Mouse (Mus musculus) 3134 (cell line): ENCODE data around the gene Nphs2.

ENCODE experiments used
- DNase-seq: peaks from one replicate; pipeline ENCODE4 v3.0.0-alpha.2; 2011; ENCODE audit warnings: low spot score; ENCODE audit not compliant: insufficient read length; ENCODE audit errors: extremely low read depth

Gene Nphs2

DNA sequence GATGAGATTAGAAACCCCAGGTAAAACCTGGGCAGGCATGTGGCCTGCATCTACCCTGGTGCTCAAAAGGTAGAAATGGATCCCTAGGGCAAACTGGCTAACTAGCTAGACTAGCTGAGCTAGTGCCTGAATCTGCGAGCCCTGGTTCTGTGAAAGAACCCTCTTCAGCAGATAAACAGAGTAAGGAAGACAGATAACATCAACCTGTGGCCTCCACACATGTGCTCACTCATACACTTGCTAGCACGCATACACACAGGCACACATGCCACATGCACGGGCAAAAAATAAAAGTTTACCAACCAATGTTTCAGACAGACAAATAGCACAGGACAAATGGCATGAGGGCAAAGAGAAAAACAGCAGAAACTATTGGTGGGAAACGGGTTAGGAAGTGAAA is 39.9 kb downstream of the Nphs2 start:
- no peak for DNase-seq

DNA sequence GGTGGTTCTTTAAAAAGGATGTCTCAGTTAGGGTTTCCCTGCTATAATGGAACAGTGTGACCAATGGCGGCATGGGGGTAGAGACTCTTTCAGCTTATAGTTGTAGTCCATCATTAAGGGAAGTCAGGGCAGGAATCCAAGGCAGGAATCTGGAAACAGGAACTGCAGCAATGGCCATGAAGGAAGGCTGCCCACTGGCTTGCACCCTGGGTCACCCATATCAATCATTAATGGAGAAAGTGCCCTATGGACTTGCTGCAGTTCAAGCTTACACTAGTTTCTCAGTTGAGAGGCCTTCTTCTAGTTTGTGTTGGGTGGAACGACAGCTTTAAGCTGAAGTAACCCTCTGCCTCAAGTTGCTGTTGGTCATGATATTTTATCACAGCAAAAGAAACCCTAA is 41.9 kb downstream of the Nphs2 start:
- no peak for DNase-seq

DNA sequence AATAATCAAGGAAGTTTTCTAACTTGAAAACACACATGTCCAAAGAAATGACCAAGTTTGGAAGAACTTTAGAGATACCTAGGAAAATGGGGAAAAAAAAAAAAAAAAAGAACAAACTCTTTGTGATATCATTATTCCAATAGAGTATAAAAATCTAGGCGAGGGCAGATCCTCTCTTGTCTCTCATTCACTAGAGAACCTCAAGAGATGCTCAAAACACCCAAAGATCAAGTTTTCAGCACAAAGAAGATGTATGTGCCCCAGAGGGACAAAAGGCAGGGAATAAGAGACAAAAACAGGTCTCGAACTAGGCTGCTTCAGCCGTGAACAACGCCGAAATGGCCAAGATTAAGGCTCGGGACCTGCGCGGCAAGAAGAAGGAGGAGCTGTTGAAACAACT is 55.2 kb downstream of the Nphs2 start, which contains the start of gene Gm2000:
Gene Gm2000, plus strand, starts transcription at position 301 of the 400 bp plus-strand sequence.
- no peak for DNase-seq
